Mouse (Mus musculus) left cerebral cortex, adult 9 months (tissue): ENCODE measurements at regions not wholly inside any gene's neighbourhood (a gene's known extent, or its start where the extent isn't known, plus 50 kb on each side); places are given as distances from the start of the nearest gene placed in this dataset.

Experiments
- DNase-seq, 2 experiments: peaks; one replicate each; pipeline ENCODE4 v3.0.0; 2022; ENCODE audit warnings: low spot score in 2 of 2

- DNase-seq: no peak
These were observed 103.2 kb downstream of the Vegfa start for GRCm38 (mm10) chr17:45928903-45929477.

GRCm38 (mm10) chr17:45928013-45928412 lies 104.2 kb downstream of the Vegfa start:
- DNase-seq: no peak

GRCm38 (mm10) chr17:45925845-45926244 lies 106.3 kb downstream of the Vegfa start:
- no peak for DNase-seq

- no peak for DNase-seq
These were observed 107.6 kb downstream of the Vegfa start for GRCm38 (mm10) chr17:45924595-45924994.

GRCm38 (mm10) chr17:45923217-45923730 lies 108.9 kb downstream of the Vegfa start:
- DNase-seq: no peak

- DNase-seq: no peak
These were observed 114.5 kb downstream of the Vegfa start for GRCm38 (mm10) chr17:45917647-45918046.

- DNase-seq: no peak
These were observed 115.2 kb downstream of the Vegfa start for GRCm38 (mm10) chr17:45916937-45917336.

GRCm38 (mm10) chr17:45914706-45915240 lies 117.4 kb downstream of the Vegfa start:
- no peak for DNase-seq

- DNase-seq: no peak
These were observed 117.9 kb downstream of the Vegfa start for GRCm38 (mm10) chr17:45914237-45914636.

- no peak for DNase-seq
These were observed 118.5 kb downstream of the Vegfa start for GRCm38 (mm10) chr17:45913671-45914070.

- no peak for DNase-seq
These were observed 120.0 kb downstream of the Vegfa start for GRCm38 (mm10) chr17:45912165-45912564.

GRCm38 (mm10) chr17:45911201-45911731 lies 120.9 kb downstream of the Vegfa start:
- no peak for DNase-seq

GRCm38 (mm10) chr17:45910245-45910644 lies 121.9 kb downstream of the Vegfa start:
- no peak for DNase-seq

GRCm38 (mm10) chr17:45907587-45907986 lies 124.6 kb downstream of the Vegfa start:
- DNase-seq: no peak

GRCm38 (mm10) chr17:45905596-45905995 lies 126.6 kb downstream of the Vegfa start:
- DNase-seq: no peak

- peak; percentile 25 to 49 for DNase-seq
These were observed 127.9 kb downstream of the Vegfa start for GRCm38 (mm10) chr17:45904251-45904650.

GRCm38 (mm10) chr17:45903294-45903693 lies 128.9 kb downstream of the Vegfa start:
- DNase-seq: no peak

GRCm38 (mm10) chr17:45902668-45903067 lies 129.5 kb downstream of the Vegfa start:
- DNase-seq: no peak

GRCm38 (mm10) chr17:45896922-45897302 lies 135.3 kb downstream of the Vegfa start:
- DNase-seq: no peak

GRCm38 (mm10) chr17:45896142-45896921 lies 135.8 kb downstream of the Vegfa start:
- no peak for DNase-seq

GRCm38 (mm10) chr17:45894166-45894565 lies 138.0 kb downstream of the Vegfa start:
- no peak for DNase-seq

GRCm38 (mm10) chr17:45893698-45894097 lies 138.5 kb downstream of the Vegfa start:
- DNase-seq: peak in 1 of 2 experiments; percentile 52

GRCm38 (mm10) chr17:45893094-45893493 lies 139.1 kb downstream of the Vegfa start:
- DNase-seq: no peak
